Mouse (Mus musculus) mouse trophoblast stem cell (cell line): Measurements from ENCODE around the gene Il23r.
"Not testable (repeated sequence)": the region's sequence is repeated elsewhere in the genome, so short reads cannot be mapped to it uniquely, and the experiment has no call there.

ENCODE experiments used
- in situ Hi-C, 2 experiments: fragments of 300-500 bp; cut with MseI, MboI; formaldehyde crosslinking; loops; 2 replicates in 1 of 2; 3 replicates in 1 of 2; pipeline ENCODE4 v1.15.1; 2025

The Il23r gene

DNA sequence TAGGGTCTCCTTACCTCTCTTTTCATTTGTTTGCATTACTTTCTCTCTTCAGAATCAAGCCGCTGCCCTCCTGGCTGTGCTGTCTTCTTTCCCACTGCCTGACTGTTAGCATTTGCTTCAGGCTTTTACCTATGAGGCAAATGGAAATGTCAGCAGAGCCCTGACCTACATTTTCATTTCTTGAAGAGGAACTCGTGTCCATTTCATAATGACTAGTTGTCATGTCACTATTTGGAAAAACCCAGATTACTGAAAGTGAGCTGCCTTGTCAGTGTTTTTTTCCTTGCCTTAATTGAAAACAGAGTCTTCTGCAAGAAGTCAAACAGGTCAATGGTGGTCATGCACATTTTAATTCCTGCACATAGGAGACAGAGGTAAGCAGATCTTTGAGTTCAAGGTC lies at the start of gene Il23r:
Gene Il23r, minus strand, starts transcription at position 101 of the 400 bp plus-strand sequence.
- in situ Hi-C loops: no loop called here

DNA sequence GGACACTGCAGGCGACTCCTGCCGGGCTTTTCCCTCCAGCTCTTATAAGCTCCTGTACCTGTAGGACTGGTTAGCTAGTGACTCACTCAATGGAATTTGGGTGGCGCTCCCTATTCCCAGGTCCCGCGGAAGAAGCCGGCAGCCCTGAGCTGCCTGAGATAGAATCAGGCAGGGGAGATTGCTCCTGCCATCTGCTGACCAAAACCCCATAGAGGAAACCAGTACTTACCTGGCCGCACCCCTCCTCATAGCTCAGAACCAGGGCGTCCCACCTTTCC lies 44.1 kb upstream of the Il23r start, which contains the start of gene Tacstd2:
Gene Tacstd2, minus strand, starts transcription at position 20 of the 278 bp plus-strand sequence.
- in situ Hi-C loops: no loop called here

DNA sequence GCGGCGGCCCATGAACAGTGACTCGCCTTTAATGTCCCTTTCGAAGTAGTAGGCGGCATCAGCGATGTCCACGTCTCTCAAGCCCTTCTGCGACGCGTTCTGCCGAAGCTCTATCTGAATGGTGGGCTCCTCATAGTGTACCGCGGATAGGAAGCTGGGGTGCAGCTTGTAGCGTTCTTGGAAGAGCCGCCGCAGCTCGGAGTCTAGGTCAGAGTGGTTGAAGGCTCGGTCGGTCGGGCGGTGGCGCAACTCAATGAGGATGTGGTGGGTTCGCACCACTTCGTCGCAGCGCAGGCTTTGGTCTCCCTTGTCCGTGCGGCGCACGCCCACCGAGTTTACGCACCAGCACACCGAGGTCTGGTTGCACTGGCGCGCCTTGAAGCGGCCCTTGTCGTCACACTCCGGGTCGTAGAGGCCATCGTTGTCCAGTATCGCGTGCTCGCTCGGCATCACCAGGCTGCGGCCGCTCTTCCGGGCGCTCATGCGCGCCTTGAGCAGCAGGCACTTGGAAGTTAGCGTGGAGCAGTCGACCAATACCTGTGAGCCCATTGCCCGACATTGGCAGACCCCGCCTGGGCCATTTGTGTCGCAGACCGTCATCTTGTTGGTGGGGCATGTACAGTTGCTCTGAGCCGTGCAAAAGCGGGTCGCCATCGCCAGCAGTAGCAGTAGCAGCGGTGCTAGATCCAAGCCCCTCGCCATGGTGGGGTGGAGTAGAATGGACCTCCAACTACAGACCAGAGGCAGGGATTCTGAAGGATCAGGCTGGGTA lies 43.5 kb upstream of the Il23r start:
- in situ Hi-C loops: no loop called here

DNA sequence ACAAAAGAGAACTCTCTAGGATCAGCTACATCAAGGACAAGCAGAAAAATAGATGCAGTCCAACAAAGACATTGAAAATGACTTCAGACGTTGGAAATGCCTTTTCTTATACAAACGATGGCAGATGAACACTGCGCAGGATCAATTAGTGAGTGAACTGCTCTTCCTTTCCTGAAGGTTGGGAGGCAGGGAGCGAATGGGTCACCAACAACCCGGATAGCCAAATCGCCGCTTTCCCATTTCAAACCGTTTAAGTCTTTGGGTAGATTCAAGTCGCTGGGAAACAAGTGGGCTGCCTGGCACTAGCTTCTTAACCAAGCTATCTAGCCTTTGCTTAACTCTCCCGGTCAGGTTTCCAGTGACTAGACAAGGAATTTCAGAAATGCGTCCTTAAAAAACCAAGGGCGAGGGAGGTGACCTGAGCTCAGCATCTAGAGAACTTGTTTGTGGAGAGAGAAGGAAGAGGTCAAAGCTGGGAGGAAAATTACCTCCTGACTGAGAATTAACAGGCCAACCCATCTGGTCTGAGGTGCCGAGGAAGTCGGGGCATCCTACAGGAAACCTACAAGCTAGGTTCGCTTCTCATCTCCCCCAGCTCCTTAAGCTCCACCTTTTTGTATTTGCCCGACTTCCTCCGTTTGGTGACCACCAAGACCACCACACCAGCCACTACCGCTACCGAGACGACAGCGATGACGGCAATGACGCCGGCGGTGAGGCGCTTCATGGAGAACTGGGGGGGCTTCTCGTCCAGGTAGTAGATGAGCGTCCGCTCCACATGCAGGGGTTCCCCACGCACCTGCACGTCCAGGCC lies 42.7 kb upstream of the Il23r start:
- in situ Hi-C loops: no loop called here

DNA sequence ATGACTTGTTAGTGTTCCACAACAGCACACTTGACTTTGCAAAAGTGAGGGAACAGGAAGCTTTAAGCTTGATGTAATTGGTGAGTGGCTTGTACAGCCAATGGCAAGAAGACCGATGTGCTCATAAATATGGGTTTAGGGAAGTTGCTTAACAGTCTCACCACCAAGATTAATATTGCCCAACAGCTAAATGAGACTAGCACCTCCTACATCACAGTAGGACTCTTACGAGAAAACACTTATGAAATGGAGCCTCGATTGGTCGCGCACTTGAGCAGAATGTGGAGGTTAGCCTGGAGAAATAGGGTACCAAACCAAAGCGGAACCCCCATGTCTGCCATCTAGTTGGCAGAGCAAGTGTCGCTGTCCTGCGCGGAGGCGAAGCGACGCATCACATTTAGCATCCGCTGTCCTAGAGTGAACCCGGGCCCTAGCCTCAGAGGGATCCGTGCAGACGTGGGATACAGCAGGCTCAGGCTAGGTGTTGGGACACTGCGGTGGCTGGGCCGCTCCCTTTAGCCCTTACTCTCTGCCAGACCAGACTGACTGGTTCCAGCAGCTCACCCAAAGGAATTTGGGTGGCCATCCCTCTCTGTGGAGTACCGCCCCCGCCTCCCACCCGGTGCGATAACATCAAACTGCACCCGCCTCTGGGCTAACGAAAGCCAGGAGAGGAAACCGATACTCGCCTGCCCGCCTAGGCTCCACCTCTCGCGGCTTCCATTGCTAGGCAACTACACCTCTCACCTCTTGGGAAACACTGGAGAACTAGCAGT lies 41.2 kb upstream of the Il23r start:
- in situ Hi-C loops: no loop called here

DNA sequence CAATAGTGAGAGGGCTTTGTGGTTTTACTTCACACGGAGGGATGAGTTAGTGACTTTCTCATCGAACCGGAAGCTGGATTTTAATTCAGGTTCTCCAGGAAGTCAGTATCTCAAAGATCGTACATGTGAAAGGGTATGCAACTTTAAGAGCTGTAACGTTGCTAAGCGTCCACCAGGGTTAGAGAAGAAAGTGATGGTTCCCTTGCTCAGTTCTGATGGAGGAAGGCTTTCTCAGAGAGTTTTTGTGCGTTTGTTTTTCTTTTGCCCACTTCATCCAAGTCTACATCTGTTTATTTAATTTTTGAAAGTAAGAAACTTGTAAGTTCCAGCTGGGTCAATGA lies 40.1 kb upstream of the Il23r start:
- in situ Hi-C loops: no loop called here

DNA sequence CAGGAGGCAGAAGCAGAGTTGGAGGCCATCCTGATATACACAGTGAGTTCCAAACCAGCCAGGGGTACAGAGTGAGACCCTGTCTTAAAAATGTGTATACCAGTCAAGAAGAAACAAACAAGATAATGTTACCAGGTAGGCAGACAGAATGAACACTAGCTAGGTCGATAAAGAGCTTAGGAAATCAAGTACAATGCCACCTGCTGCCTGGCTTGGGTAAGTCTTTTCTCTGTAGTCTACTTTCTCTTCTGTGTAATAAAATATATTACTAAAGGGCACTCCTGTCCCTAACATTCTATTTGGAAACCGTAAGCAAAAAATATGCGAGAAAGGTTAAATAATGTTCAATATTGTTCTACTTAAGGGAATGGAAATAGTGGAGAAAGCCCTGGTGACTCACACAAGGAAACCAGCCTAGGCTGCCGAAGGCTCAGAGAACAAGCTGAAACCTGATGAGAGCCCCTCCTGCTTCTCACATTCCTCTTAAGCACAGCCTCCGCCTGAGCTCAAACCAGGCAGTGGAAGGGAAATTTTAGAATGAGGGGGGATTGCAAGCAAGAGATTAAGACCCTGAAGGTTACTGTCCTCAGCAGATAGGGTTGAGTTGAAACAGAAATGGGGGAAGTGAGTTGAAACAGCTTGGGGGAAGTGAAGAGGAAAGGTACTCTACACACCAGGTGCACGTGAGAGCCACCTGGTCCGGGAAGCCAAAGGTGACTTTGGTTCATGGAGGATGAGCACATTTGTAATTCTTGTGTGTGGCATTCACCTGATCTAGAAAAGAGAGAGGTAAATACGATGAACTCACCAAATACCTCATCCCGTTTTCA lies 39.6 kb upstream of the Il23r start:
- in situ Hi-C loops: no loop called here

DNA sequence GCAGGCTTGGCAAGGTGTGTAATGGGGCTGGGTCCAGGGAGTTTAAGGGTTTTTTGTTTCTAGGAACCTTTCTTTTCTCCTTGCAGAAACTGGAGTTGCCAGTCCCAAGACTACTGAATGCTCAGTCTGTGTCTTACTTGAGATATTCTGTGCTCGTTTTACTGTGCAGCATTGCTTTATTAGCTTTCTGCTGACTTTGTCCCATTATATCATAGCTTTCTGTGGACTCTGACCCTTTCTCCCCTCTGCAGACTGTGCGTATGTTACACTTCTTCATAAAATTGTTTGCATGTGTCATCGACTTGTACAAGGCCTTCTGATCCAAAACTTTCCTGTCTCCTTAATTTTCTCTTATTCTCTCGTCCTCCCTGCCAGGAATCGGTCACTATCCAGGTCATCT lies 34.7 kb upstream of the Il23r start:
- in situ Hi-C loops: no loop called here

DNA sequence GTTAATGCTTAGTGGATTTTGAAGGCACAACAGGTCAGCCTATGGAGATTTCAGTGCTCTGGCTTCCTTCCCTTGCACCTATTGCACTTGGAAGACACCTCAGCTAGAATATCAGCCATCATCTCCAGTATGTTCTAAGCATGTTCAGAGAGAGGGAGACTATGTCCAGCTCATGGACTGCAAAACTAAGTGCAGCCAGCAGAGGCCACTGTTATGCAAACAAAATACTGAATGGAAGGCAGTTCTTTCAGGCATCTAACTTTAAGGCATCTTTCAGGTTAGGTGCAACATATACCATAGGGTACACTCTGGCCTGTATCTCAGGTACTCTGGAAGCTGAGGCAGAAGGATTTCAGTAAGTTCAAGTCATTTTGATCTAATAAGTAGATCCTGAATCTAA lies 19.1 kb upstream of the Il23r start:
- in situ Hi-C loops: no loop called here

DNA sequence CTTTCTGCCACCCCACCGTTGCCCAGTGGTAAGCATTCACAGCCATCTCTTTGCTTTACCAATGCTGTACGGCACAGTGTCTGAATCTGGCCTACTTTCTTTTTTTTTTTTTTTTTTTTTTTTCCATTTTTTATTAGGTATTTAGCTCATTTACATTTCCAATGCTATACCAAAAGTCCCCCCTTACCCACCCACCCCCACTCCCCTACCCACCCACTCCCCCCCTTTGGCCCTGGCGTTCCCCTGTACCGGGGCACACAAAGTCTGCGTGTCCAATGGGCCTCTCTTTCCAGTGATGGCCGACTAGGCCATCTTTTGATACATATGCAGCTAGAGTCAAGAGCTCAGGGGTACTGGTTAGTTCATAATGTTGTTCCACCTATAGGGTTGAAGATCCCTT lies 10.3 kb upstream of the Il23r start:
- in situ Hi-C loops: not testable (repeated sequence)

DNA sequence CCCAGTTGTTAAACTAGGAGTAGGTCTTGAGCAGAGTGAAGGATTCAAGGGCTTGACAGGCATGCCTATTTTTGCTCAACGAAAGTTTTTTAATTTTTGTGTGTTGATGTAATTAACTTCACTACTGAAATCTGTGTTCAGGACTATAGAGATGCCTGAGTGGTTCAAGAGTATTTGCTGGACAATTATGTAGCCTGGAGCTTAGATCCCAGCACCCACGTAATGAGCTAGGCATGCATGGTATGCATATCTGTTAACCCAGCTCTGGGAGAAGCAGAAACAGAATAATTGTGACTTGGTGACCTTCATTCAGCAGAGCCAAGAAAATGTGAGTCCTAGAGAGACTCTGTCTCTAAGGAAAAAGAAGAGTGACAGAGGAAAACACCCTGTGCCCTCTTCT lies 10.6 kb downstream of the Il23r start:
- in situ Hi-C loops: no loop called here

DNA sequence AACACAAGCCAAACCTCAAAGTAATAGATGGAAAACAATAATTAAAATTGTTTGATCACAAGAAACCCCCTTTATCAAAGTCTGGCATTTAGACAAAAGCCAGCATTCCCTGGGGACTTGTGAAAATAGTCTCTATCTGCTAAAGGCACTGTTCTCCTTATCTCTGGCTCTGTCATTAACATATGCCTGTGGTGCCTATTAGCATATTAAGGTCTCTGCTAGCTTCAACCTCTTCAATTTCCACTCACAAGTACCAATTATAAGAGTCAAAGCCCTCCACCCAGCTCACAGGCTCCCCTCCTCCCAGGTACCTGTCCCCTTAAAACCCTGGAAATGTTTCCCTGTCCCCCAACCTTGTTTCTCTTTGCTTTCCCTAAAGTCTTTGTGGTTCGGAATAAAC lies 20.4 kb downstream of the Il23r start:
- in situ Hi-C loops: no loop called here

DNA sequence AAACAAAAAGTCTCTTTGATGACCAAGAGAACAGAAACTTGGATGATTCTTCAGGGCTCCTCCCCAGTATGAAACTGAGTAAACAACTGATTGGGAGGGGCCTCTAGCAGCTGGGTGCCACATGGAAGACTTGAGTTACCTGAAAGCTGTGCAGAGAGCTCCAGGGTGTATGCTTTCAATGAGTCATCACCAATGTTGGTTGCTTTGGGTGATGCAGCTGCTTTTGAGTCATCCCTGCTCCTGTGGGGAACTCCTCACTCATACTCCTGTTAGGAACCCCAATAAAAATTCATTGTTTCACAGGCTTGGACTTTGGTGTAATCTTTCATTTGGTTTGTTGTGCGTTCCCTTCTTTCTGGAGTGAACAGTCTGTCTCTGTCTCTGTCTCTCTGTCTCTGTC lies 32.2 kb downstream of the Il23r start:
- in situ Hi-C loops: no loop called here

DNA sequence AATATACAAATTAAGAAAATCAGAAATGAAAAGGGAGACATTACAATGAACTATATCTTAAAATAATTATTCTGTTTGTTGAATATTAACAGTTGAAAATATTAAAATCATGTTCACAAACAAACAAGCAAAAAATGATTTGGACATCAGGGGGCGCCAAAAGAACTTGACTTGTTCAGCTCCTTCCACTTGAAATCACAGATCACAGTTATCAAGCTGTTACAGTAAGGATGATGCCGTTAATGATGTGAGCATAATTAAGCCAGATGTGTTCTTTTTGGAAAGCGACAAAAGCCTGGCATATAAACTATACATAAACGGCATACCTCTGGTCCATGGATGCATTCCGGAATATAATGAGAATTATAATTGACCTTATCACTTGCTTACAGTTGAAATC lies 40.3 kb downstream of the Il23r start:
- in situ Hi-C loops: no loop called here

DNA sequence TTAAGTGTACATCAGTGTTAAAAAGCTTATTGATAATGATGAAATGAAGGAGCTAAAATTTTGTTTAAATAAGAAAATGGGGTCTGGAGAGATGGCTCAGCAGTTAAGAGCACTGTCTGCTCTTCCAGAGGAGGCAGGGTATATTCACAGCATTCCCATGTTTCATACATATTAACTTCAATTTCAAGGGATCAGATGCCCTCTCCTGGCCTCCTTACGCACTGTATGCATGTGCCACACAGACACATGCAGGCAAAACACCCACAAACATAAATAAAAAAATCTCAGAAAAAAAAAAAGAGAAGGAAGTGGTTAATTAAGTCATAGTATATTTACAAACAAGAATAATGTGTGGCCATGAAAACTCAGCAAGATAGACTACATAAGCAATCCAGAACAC lies 45.8 kb downstream of the Il23r start:
- in situ Hi-C loops: loop anchor here (25.0 kb wide), 1 partner anchor 259 kb away; no protein-coding TSS in a partner anchor

DNA sequence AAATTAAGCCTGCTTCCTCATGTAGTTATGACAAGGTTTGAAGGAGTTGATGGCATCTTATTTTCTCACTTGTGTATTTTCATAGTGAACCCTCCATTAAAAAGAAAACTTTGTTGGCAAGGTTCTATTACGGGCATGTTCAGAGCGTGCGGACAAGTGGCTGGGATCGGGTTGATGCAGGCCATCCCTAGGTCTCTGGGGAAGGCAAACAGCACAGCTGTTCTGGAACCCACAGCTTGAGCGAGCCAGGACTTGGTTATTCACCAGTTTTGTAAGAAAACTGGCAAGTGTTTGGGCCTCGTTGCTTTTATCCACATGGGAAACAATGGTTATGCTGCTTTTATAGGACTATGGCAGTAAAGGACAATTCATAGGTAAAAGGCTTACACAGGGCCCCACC lies 48.5 kb downstream of the Il23r start:
- in situ Hi-C loops: loop anchor here (25.0 kb wide), 1 partner anchor 256 kb away; no protein-coding TSS in a partner anchor

DNA sequence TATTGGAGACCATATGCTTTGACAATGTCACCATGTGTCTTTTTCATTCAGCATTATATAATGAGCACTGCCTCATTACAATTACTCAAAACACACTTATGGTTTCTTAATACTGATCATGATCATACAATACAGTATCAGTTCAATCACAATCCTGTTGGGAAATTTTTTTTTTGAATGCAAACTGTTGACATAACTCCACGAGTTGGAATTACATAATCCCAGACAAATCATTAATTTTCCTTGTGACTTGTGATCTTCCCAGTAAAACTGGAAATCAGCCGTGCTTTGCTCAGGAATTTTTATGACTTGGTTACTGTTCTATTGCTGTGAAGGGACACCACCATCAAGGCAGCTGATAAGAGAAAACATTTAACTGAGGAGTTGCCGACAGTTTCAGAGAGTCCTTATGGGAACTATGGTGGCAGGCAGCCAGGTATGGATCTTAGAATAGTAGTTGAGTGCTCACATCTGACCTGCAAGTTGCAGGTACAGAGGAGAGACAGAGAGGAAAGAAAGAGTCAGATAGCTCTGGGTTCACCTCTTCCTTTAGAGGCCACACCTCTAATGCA lies 53.8 kb downstream of the Il23r start:
- in situ Hi-C loops: loop anchor here (25.0 kb wide), 1 partner anchor 251 kb away; no protein-coding TSS in a partner anchor

DNA sequence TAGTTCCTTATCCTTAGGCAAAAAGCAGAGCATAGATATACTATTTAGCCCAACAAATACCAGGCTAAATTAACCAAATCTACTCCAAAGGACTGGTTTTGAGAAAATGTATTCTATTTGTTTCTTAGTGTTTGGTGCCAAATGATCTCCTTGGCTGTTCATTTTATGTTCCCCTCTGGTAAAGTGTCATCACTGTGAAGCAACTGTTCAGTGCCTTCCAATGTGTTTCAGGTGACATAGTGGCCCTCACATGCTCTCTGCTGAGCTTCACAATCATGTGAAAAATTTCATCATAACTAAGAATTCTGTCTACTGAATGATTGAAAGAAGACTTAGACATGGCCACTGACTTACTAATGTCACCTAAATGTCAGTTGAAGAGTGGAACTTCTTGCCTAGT lies 54.6 kb downstream of the Il23r start:
- in situ Hi-C loops: loop anchor here (25.0 kb wide), 1 partner anchor 250 kb away; no protein-coding TSS in a partner anchor

DNA sequence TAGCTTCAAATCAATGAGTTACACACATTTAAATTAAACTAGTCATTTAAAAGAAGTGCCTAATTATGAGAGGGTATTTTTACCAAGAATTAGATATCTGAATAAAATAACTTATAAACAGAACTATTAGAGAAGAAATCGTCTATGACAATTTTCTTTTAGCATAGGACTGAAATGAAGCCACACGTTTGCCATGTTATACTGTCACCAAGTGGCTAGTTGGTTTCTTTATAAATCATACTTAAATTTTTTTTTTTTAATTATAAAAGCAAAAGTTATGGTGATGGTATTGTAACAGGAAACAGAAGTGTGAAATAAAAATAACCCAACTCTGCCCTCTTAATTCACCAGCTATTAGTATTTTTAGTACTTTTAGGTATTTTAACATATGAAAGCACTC lies 55.4 kb downstream of the Il23r start:
- in situ Hi-C loops: loop anchor here (25.0 kb wide), 1 partner anchor 249 kb away; no protein-coding TSS in a partner anchor

DNA sequence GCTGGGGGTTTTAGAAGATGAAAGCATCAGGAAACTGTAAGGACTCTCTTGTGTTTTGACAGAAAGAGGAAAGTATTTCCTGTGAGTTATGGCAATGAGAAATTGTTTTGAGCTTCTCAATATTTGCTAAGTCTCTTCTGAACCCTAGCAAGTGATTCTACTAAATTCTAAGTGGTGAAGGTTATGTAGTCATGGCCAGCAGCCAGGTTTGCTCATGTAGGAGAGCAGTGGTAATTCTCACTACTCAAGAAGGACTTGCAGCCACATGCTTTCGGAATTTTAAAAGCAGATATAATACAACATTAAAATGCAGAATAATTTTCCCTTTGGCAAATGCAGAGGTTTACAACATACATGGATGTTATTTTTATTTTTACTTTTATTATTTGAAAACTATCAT lies 55.9 kb downstream of the Il23r start:
- in situ Hi-C loops: loop anchor here (25.0 kb wide), 1 partner anchor 248 kb away; no protein-coding TSS in a partner anchor
